Mouse (Mus musculus) testis, adult 2 months (tissue): ENCODE measurements around the gene Kat2a.

Source experiments
- CTCF ChIP-seq: fragments of 200-500 bp; IDR thresholded peaks from 2 replicates; pipeline ENCODE4 v1.5.1; 2012; ENCODE audit warnings: low read depth, mild to moderate bottlenecking, inconsistent platforms, low read length, moderate library complexity; ENCODE audit not compliant: control insufficient read depth, insufficient read depth, insufficient replicate concordance
- POLR2A ChIP-seq: fragments of 200-500 bp; IDR thresholded peaks from 2 replicates; pipeline ENCODE4 v1.6.1; 2012; ENCODE audit warnings: low read depth, mild to moderate bottlenecking, inconsistent platforms, low read length, moderate library complexity; ENCODE audit not compliant: control insufficient read depth

GRCm38 (mm10) chr11:100697921-100698320 lies 14.3 kb downstream of the Kat2a start:
- TF ChIP-seq CTCF: no peak
- no peak for TF ChIP-seq POLR2A
